Mouse (Mus musculus) neural tube, embryonic 13.5 days (tissue): ENCODE data around the gene Tsg101. TPM values are rescaled to one million over a fixed set of nuclear protein-coding genes. Genes with fewer than 3 reads are reported as not detected.
"Not testable (repeated sequence)": the region's sequence is repeated elsewhere in the genome, so short reads cannot be mapped to it uniquely, and the experiment has no call there.

Source experiments
- ATAC-seq: fragments of 200-750 bp; cut with Nextera tagmentation; 2 replicates; pipeline ENCODE4 v1.8.0; 2017; ENCODE audit warnings: low read depth, mild to moderate bottlenecking, moderate TSS enrichment, moderate library complexity
- H3K27ac ChIP-seq: fragments of 300-500 bp; sonication (generic); replicated peaks from 2 replicates; pipeline ENCODE4 v1.5.1; 2015; ENCODE audit warnings: moderate library complexity, mild to moderate bottlenecking, inconsistent platforms
- H3K27me3 ChIP-seq: fragments of 300-500 bp; sonication (generic); 2 replicates; pipeline ENCODE4 v1.6.1; 2015; ENCODE audit warnings: mild to moderate bottlenecking, inconsistent platforms
- H3K36me3 ChIP-seq: fragments of 300-500 bp; sonication (generic); 2 replicates; pipeline ENCODE4 v1.6.1; 2015; ENCODE audit warnings: mild to moderate bottlenecking, inconsistent platforms
- H3K4me1 ChIP-seq: fragments of 300-500 bp; sonication (generic); replicated peaks from 2 replicates; pipeline ENCODE4 v1.6.1; 2015; ENCODE audit warnings: inconsistent platforms
- H3K4me2 ChIP-seq: fragments of 300-500 bp; sonication (generic); 2 replicates; pipeline ENCODE4 v1.6.1; 2015; ENCODE audit warnings: inconsistent platforms, mild to moderate bottlenecking, moderate library complexity
- H3K4me3 ChIP-seq: fragments of 300-500 bp; sonication (generic); 2 replicates; pipeline ENCODE4 v1.5.1; 2015; ENCODE audit warnings: mild to moderate bottlenecking, inconsistent platforms
- H3K9ac ChIP-seq: fragments of 300-500 bp; sonication (generic); 2 replicates; pipeline ENCODE4 v1.6.1; 2015; ENCODE audit warnings: moderate library complexity, mild to moderate bottlenecking, inconsistent platforms
- H3K9me3 ChIP-seq: fragments of 300-500 bp; sonication (generic); 2 replicates; pipeline ENCODE4 v1.6.1; 2016; ENCODE audit warnings: inconsistent platforms
- WGBS: fragments of 180-500 bp; shearing (Covaris S2); methylation state at CpG from one replicate; pipeline ENCODE4 v1.1.7; 2015; 5-methylcytosine and 5-hydroxymethylcytosine counted together
- polyA plus RNA-seq: library from polyadenylated mRNA; unstranded; fragments of >200 nt; fragmentation: Nextera tagmentation; extraction: Ambion mirVana; gene quantifications from 2 replicates; pipeline ENCODE4 v1.2.1, GENCODE M21; 2015

The Tsg101 gene
- polyA plus RNA-seq, 1 experiment from 2014 or later, result 384 TPM

GRCm38 (mm10) chr7:46918678-46919371 lies 944 bp downstream of the Tsg101 start:
- WGBS, result 20% methylated on average over 13 of the region's 13 CpGs
- H3K27me3 ChIP-seq, result no peaks in the 10 kb centered on the region
- peak overlapping the region; percentile 74 for H3K4me2 ChIP-seq
- H3K36me3 ChIP-seq, result peaks cover 9% of the 10 kb centered on the region; the same call in 1 of the 2 replicates
- peaks cover 48% of the 10 kb centered on the region for H3K4me1 ChIP-seq
- H3K4me3 ChIP-seq, result peak overlapping the region; percentile 96
- no peak for ATAC-seq
- no peaks in the 10 kb centered on the region for H3K9me3 ChIP-seq
- peak overlapping the region; percentile 97 for H3K27ac ChIP-seq
- peak overlapping the region; percentile 96 for H3K9ac ChIP-seq

- H3K4me2 ChIP-seq, result no peak overlapping the region
- no peak overlapping the region for H3K4me3 ChIP-seq
- no peak overlapping the region for H3K27ac ChIP-seq
- H3K4me1 ChIP-seq, result peaks cover 48% of the 10 kb centered on the region
- H3K9ac ChIP-seq, result no peak overlapping the region
- H3K9me3 ChIP-seq, result no peaks in the 10 kb centered on the region
- no peaks in the 10 kb centered on the region for H3K27me3 ChIP-seq
- 94% methylated on average over 3 of the region's 3 CpGs for WGBS
- H3K36me3 ChIP-seq, result peaks cover 22% of the 10 kb centered on the region
- ATAC-seq, result no peak
Measured at GRCm38 (mm10) chr7:46916376-46916775, 3.4 kb downstream of the Tsg101 start.

- Histone ChIP-seq H3K9me3 (no peaks in the 10 kb centered on the region), H3K9ac (no peak overlapping the region), H3K4me1 (peaks cover 13% of the 10 kb centered on the region; the same call in 1 of the 2 replicates), H3K27me3 (no peaks in the 10 kb centered on the region), H3K4me2 (no peak overlapping the region), H3K36me3 (peaks cover 70% of the 10 kb centered on the region), H3K4me3 (no peak overlapping the region), H3K27ac (no peak overlapping the region)
- ATAC-seq, result no peak
- WGBS, result 95% methylated on average over 3 of the region's 3 CpGs
Measured at GRCm38 (mm10) chr7:46911250-46911649, 8.5 kb downstream of the Tsg101 start.

- Histone ChIP-seq H3K9me3 (no peaks in the 10 kb centered on the region), H3K4me3 (no peak overlapping the region), H3K4me1 (no peaks in the 10 kb centered on the region), H3K36me3 (peaks cover 93% of the 10 kb centered on the region), H3K27ac (no peak overlapping the region), H3K4me2 (no peak overlapping the region), H3K9ac (no peak overlapping the region), H3K27me3 (no peaks in the 10 kb centered on the region)
- WGBS, result 91% methylated on average over 3 of the region's 3 CpGs
- no peak for ATAC-seq
Measured at GRCm38 (mm10) chr7:46899343-46899742, 20.4 kb downstream of the Tsg101 start.

GRCm38 (mm10) chr7:46895511-46895910 lies 24.3 kb downstream of the Tsg101 start:
- no peak for ATAC-seq
- H3K27ac ChIP-seq, result no peak overlapping the region
- H3K9ac ChIP-seq, result no peak overlapping the region
- H3K4me3 ChIP-seq, result no peak overlapping the region
- H3K4me1 ChIP-seq, result no peaks in the 10 kb centered on the region
- H3K4me2 ChIP-seq, result no peak overlapping the region
- no peaks in the 10 kb centered on the region for H3K9me3 ChIP-seq
- peaks cover 95% of the 10 kb centered on the region for H3K36me3 ChIP-seq
- 95% methylated on average over 3 of the region's 3 CpGs for WGBS
- no peaks in the 10 kb centered on the region for H3K27me3 ChIP-seq

- no peaks in the 10 kb centered on the region for H3K4me1 ChIP-seq
- no peaks in the 10 kb centered on the region for H3K9me3 ChIP-seq
- 87% methylated on average over 3 of the region's 3 CpGs for WGBS
- peaks cover 54% of the 10 kb centered on the region for H3K36me3 ChIP-seq
- no peak for ATAC-seq
- H3K27ac ChIP-seq, result no peak overlapping the region
- no peak overlapping the region for H3K9ac ChIP-seq
- no peak overlapping the region for H3K4me3 ChIP-seq
- H3K27me3 ChIP-seq, result no peaks in the 10 kb centered on the region
- H3K4me2 ChIP-seq, result no peak overlapping the region
Measured at GRCm38 (mm10) chr7:46883304-46883703, 36.5 kb downstream of the Tsg101 start.

GRCm38 (mm10) chr7:46881941-46882340 lies 37.8 kb downstream of the Tsg101 start:
- H3K27me3 ChIP-seq, H3K4me1 ChIP-seq, H3K9me3 ChIP-seq, H3K9ac ChIP-seq, H3K4me3 ChIP-seq, H3K27ac ChIP-seq, H3K4me2 ChIP-seq, ATAC-seq: not testable (repeated sequence)
- H3K36me3 ChIP-seq, result peaks cover 40% of the 10 kb centered on the region
- 83% methylated on average over 8 of the region's 8 CpGs for WGBS

GRCm38 (mm10) chr7:46880992-46881391 lies 38.8 kb downstream of the Tsg101 start:
- WGBS, result 87% methylated on average over 2 of the region's 2 CpGs
- H3K27me3 ChIP-seq, result no peaks in the 10 kb centered on the region
- no peak overlapping the region for H3K4me2 ChIP-seq
- no peaks in the 10 kb centered on the region for H3K4me1 ChIP-seq
- no peak overlapping the region for H3K9ac ChIP-seq
- no peaks in the 10 kb centered on the region for H3K9me3 ChIP-seq
- H3K4me3 ChIP-seq, result no peak overlapping the region
- H3K36me3 ChIP-seq, result peaks cover 31% of the 10 kb centered on the region
- no peak overlapping the region for H3K27ac ChIP-seq
- ATAC-seq, result no peak

- Histone ChIP-seq H3K27me3 (no peaks in the 10 kb centered on the region), H3K36me3 (peaks cover 19% of the 10 kb centered on the region), H3K27ac (no peak overlapping the region), H3K4me1 (no peaks in the 10 kb centered on the region), H3K9ac (no peak overlapping the region), H3K4me3 (no peak overlapping the region), H3K9me3 (no peaks in the 10 kb centered on the region), H3K4me2 (no peak overlapping the region)
- 97% methylated on average over 5 of the region's 5 CpGs for WGBS
- ATAC-seq, result no peak
Measured at GRCm38 (mm10) chr7:46879851-46880250, 39.9 kb downstream of the Tsg101 start.

- 0 out of 2 replicates have a peak, but pooled peaks cover 6% of the 10 kb centered on the region for H3K36me3 ChIP-seq
- no peak overlapping the region for H3K4me2 ChIP-seq
- 85% methylated on average over 6 of the region's 6 CpGs for WGBS
- no peaks in the 10 kb centered on the region for H3K4me1 ChIP-seq
- no peak overlapping the region for H3K27ac ChIP-seq
- ATAC-seq, result no peak
- H3K27me3 ChIP-seq, result no peaks in the 10 kb centered on the region
- no peak overlapping the region for H3K9ac ChIP-seq
- no peaks in the 10 kb centered on the region for H3K9me3 ChIP-seq
- H3K4me3 ChIP-seq, result no peak overlapping the region
Measured at GRCm38 (mm10) chr7:46877255-46877654, 42.5 kb downstream of the Tsg101 start.

- Histone ChIP-seq H3K4me2 (no peak overlapping the region), H3K4me1 (no peaks in the 10 kb centered on the region), H3K36me3 (0 out of 2 replicates have a peak, but pooled peaks cover 6% of the 10 kb centered on the region), H3K4me3 (no peak overlapping the region), H3K27me3 (no peaks in the 10 kb centered on the region), H3K9me3 (no peaks in the 10 kb centered on the region), H3K27ac (no peak overlapping the region), H3K9ac (no peak overlapping the region)
- WGBS, result 65% methylated on average over 4 of the region's 4 CpGs
- no peak for ATAC-seq
Measured at GRCm38 (mm10) chr7:46876841-46877240, 42.9 kb downstream of the Tsg101 start.

GRCm38 (mm10) chr7:46871988-46872387 lies 47.8 kb downstream of the Tsg101 start:
- Histone ChIP-seq H3K27me3 (no peaks in the 10 kb centered on the region), H3K9ac (no peak overlapping the region), H3K27ac (no peak overlapping the region), H3K9me3 (no peaks in the 10 kb centered on the region), H3K4me1 (no peaks in the 10 kb centered on the region), H3K4me2 (no peak overlapping the region), H3K4me3 (no peak overlapping the region), H3K36me3 (no peaks in the 10 kb centered on the region)
- no peak for ATAC-seq
- WGBS, result 80% methylated on average over 4 of the region's 4 CpGs

GRCm38 (mm10) chr7:46860996-46861395 lies 58.8 kb downstream of the Tsg101 start, which contains the start of gene Ldhc:
Gene Ldhc (plus strand): TSS chr7:46861203.
- WGBS, result 39% methylated on average over 10 of the region's 10 CpGs
- no peak within 1 kb of the TSS for H3K9ac ChIP-seq

More at GRCm38 (mm10) chr7:46860996-46861395, 58.8 kb downstream of the Tsg101 start, which contains the start of gene Ldhc:
- H3K27me3 ChIP-seq, result no peaks in the 10 kb centered on the region
- H3K4me1 ChIP-seq, result no peaks in the 10 kb centered on the region
- H3K4me3 ChIP-seq, result no peak within 1 kb of the TSS
- H3K36me3 ChIP-seq, result peaks cover 4% of the 10 kb centered on the region
- no peak within 1 kb of the TSS for H3K4me2 ChIP-seq
- no peak for ATAC-seq
- H3K27ac ChIP-seq, result no peak within 1 kb of the TSS
- no peaks in the 10 kb centered on the region for H3K9me3 ChIP-seq
